Mouse (Mus musculus): ENCODE data around the gene Acan. TPM values are rescaled to one million over a fixed set of nuclear protein-coding genes. Genes with fewer than 3 reads are reported as not detected.

Gene Acan
- polyA plus RNA-seq, 1 experiment from 2014 or later = 0.31 TPM

DNA sequence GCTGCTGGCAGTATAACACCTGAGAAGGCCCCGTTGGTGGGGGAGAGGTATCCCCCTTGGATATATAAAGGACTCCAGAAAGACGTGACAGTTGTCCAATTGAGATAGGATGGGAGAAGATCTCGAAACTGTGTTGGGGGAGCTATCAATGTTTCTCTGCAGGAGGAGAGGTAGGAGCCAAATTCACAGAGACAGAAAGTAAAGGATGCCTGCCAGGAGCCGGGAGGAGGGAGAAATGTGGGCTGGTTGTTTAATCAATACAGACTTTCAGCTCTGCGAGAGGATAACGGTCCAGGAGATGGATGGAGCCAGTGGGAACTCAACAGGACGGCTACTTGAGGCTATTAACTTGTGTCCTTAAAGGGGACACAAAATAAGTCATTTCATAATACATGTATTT lies 14.2 kb downstream of the Acan start:
- WGBS = 63% methylated on average over 7 of the region's 7 CpGs
- no peaks in the 10 kb centered on the region for H3K9me3 ChIP-seq (ENCODE audit: low read length)
- H3K27ac ChIP-seq (ENCODE audit: low read length) = no peak overlapping the region
- H3K9ac ChIP-seq (replicated peaks; ENCODE audit: low read length) = no peak overlapping the region
- H3K4me1 ChIP-seq (ENCODE audit: insufficient read depth, low read length) = no peaks in the 10 kb centered on the region
- H3K4me2 ChIP-seq (replicated peaks; ENCODE audit: low read depth, low read length) = no peak overlapping the region
- no peak overlapping the region for H3K4me3 ChIP-seq (ENCODE audit: low read length)
- no peaks in the 10 kb centered on the region for H3K27me3 ChIP-seq (ENCODE audit: insufficient read depth, low read length)
- no peak for ATAC-seq (ENCODE audit: low FRiP score, low TSS enrichment)
- H3K36me3 ChIP-seq (ENCODE audit: insufficient read depth, low read length) = no peaks in the 10 kb centered on the region

- Histone ChIP-seq H3K9ac (replicated peaks; ENCODE audit: low read length) (no peak overlapping the region), H3K36me3 (ENCODE audit: insufficient read depth, low read length) (no peaks in the 10 kb centered on the region), H3K27ac (ENCODE audit: low read length) (no peak overlapping the region), H3K4me3 (ENCODE audit: low read length) (no peak overlapping the region), H3K27me3 (ENCODE audit: insufficient read depth, low read length) (no peaks in the 10 kb centered on the region), H3K4me2 (replicated peaks; ENCODE audit: low read depth, low read length) (no peak overlapping the region), H3K4me1 (ENCODE audit: insufficient read depth, low read length) (no peaks in the 10 kb centered on the region), H3K9me3 (ENCODE audit: low read length) (no peaks in the 10 kb centered on the region)
- 51% methylated on average over 4 of the region's 4 CpGs for WGBS
- no peak for ATAC-seq (ENCODE audit: low FRiP score, low TSS enrichment)
These were observed 14.9 kb downstream of the Acan start for GRCm38 (mm10) chr7:79068231-79068630.

DNA sequence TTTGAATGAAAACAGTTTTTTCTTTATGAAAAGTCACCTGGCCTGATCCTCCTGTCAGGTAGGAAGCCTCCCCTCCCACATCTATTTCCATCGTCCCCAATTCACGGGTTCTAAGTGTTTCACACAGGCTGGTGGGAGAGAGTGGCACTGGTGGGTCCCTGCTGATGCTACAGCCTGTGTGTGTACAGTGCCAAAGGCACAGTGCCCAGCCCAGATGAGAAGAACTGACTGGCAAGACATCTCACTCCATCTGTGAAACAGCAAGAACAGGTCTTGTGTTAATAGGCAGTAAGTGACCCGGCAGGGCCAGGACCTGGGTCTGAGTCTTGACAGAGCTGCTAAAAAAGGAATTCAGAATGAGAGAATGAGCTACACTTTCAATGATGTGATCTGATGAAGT lies 25.9 kb downstream of the Acan start:
- no peak for ATAC-seq (ENCODE audit: low FRiP score, low TSS enrichment)
- no peaks in the 10 kb centered on the region for H3K27me3 ChIP-seq (ENCODE audit: insufficient read depth, low read length)
- H3K4me2 ChIP-seq (replicated peaks; ENCODE audit: low read depth, low read length) = no peak overlapping the region
- H3K4me3 ChIP-seq (ENCODE audit: low read length) = no peak overlapping the region
- H3K36me3 ChIP-seq (ENCODE audit: insufficient read depth, low read length) = no peaks in the 10 kb centered on the region
- H3K27ac ChIP-seq (ENCODE audit: low read length) = no peak overlapping the region
- H3K9ac ChIP-seq (replicated peaks; ENCODE audit: low read length) = no peak overlapping the region
- WGBS = 62% methylated on average over 3 of the region's 3 CpGs
- H3K4me1 ChIP-seq (ENCODE audit: insufficient read depth, low read length) = no peaks in the 10 kb centered on the region
- H3K9me3 ChIP-seq (ENCODE audit: low read length) = no peaks in the 10 kb centered on the region

- no peaks in the 10 kb centered on the region for H3K36me3 ChIP-seq (ENCODE audit: insufficient read depth, low read length)
- no peak overlapping the region for H3K4me3 ChIP-seq (ENCODE audit: low read length)
- no peak overlapping the region for H3K9ac ChIP-seq (replicated peaks; ENCODE audit: low read length)
- no peak overlapping the region for H3K27ac ChIP-seq (ENCODE audit: low read length)
- H3K9me3 ChIP-seq (ENCODE audit: low read length) = no peaks in the 10 kb centered on the region
- 22% methylated on average over 7 of the region's 7 CpGs for WGBS
- no peak overlapping the region for H3K4me2 ChIP-seq (replicated peaks; ENCODE audit: low read depth, low read length)
- H3K27me3 ChIP-seq (ENCODE audit: insufficient read depth, low read length) = no peaks in the 10 kb centered on the region
- H3K4me1 ChIP-seq (ENCODE audit: insufficient read depth, low read length) = no peaks in the 10 kb centered on the region
- peak; percentile 86 for ATAC-seq (ENCODE audit: low FRiP score, low TSS enrichment)
These were observed 27.5 kb downstream of the Acan start for GRCm38 (mm10) chr7:79080572-79081399.

- 68% methylated on average over 4 of the region's 4 CpGs for WGBS
- H3K4me1 ChIP-seq (ENCODE audit: insufficient read depth, low read length) = no peaks in the 10 kb centered on the region
- H3K4me3 ChIP-seq (ENCODE audit: low read length) = no peak overlapping the region
- no peak overlapping the region for H3K4me2 ChIP-seq (replicated peaks; ENCODE audit: low read depth, low read length)
- no peak overlapping the region for H3K27ac ChIP-seq (ENCODE audit: low read length)
- H3K9ac ChIP-seq (replicated peaks; ENCODE audit: low read length) = no peak overlapping the region
- no peak for ATAC-seq (ENCODE audit: low FRiP score, low TSS enrichment)
- no peaks in the 10 kb centered on the region for H3K27me3 ChIP-seq (ENCODE audit: insufficient read depth, low read length)
- no peaks in the 10 kb centered on the region for H3K36me3 ChIP-seq (ENCODE audit: insufficient read depth, low read length)
- H3K9me3 ChIP-seq (ENCODE audit: low read length) = no peaks in the 10 kb centered on the region
These were observed 35.8 kb downstream of the Acan start for GRCm38 (mm10) chr7:79089111-79089510.

- no peaks in the 10 kb centered on the region for H3K4me1 ChIP-seq (ENCODE audit: insufficient read depth, low read length)
- no peaks in the 10 kb centered on the region for H3K27me3 ChIP-seq (ENCODE audit: insufficient read depth, low read length)
- H3K9me3 ChIP-seq (ENCODE audit: low read length) = no peaks in the 10 kb centered on the region
- no peak overlapping the region for H3K4me2 ChIP-seq (replicated peaks; ENCODE audit: low read depth, low read length)
- WGBS = 74% methylated on average over 5 of the region's 5 CpGs
- H3K36me3 ChIP-seq (ENCODE audit: insufficient read depth, low read length) = no peaks in the 10 kb centered on the region
- no peak for ATAC-seq (ENCODE audit: low FRiP score, low TSS enrichment)
- no peak overlapping the region for H3K9ac ChIP-seq (replicated peaks; ENCODE audit: low read length)
- no peak overlapping the region for H3K4me3 ChIP-seq (ENCODE audit: low read length)
- H3K27ac ChIP-seq (ENCODE audit: low read length) = no peak overlapping the region
These were observed 43.2 kb downstream of the Acan start for GRCm38 (mm10) chr7:79096492-79096891.

GRCm38 (mm10) chr7:79113848-79114247 lies 60.6 kb downstream of the Acan start:
- H3K27me3 ChIP-seq (ENCODE audit: insufficient read depth, low read length) = no peaks in the 10 kb centered on the region
- no peak overlapping the region for H3K4me2 ChIP-seq (replicated peaks; ENCODE audit: low read depth, low read length)
- peak; percentile 63; the same call in 1 of the 2 replicates for ATAC-seq (ENCODE audit: low FRiP score, low TSS enrichment)
- 43% methylated on average over 4 of the region's 4 CpGs for WGBS
- H3K9me3 ChIP-seq (ENCODE audit: low read length) = 0 out of 2 replicates have a peak, but pooled peaks cover 2% of the 10 kb centered on the region
- H3K9ac ChIP-seq (replicated peaks; ENCODE audit: low read length) = no peak overlapping the region
- H3K4me3 ChIP-seq (ENCODE audit: low read length) = no peak overlapping the region
- H3K36me3 ChIP-seq (ENCODE audit: insufficient read depth, low read length) = 0 out of 2 replicates have a peak, but pooled peaks cover 3% of the 10 kb centered on the region
- H3K4me1 ChIP-seq (ENCODE audit: insufficient read depth, low read length) = no peaks in the 10 kb centered on the region
- H3K27ac ChIP-seq (ENCODE audit: low read length) = no peak overlapping the region

DNA sequence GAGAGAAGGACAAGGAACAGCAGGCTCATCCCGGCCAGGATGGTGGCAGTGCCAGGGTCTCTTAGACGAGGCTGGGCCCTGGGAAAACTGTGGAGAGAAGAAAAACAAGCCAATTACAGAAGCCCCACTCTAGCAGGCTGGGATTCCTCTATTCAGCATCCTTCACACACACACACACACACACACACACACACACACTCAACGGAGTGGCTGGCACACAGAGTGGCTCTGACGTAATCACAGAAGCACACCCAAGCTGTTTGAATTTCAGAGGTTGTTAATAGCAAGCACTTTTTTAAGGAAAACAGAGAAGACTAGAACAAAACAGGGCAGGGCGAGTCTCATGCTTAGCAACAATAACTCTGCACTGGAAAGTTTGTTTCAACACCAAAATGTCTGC lies 70.2 kb downstream of the Acan start:
- H3K4me3 ChIP-seq (ENCODE audit: low read length) = no peak overlapping the region
- ATAC-seq (ENCODE audit: low FRiP score, low TSS enrichment) = no peak
- H3K27ac ChIP-seq (ENCODE audit: low read length) = no peak overlapping the region
- H3K4me2 ChIP-seq (replicated peaks; ENCODE audit: low read depth, low read length) = no peak overlapping the region
- H3K4me1 ChIP-seq (ENCODE audit: insufficient read depth, low read length) = no peaks in the 10 kb centered on the region
- 82% methylated on average over 5 of the region's 5 CpGs for WGBS
- H3K9me3 ChIP-seq (ENCODE audit: low read length) = no peaks in the 10 kb centered on the region
- no peaks in the 10 kb centered on the region for H3K27me3 ChIP-seq (ENCODE audit: insufficient read depth, low read length)
- no peak overlapping the region for H3K9ac ChIP-seq (replicated peaks; ENCODE audit: low read length)
- H3K36me3 ChIP-seq (ENCODE audit: insufficient read depth, low read length) = no peaks in the 10 kb centered on the region

DNA sequence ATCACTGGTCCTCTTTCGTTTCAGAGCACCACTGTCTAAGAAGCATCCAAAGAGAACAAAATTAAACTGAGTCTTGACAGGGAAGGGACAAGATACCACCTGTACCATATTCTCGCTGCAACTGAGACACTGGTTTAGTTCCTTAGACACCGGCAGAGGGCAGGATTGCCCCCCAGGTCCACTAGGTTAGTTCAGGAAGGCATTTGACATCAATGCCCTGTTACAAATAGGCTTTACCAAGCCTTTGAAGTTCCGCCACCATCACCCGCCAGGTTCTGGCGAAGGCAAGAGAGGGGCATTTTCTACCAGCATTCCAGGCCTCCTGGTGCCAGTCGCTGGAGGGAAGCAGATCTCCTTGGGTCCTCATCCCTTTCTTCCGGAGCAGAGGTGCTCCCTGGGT lies 76.6 kb downstream of the Acan start:
- Histone ChIP-seq H3K4me1 (ENCODE audit: insufficient read depth, low read length) (peaks cover 35% of the 10 kb centered on the region), H3K36me3 (ENCODE audit: insufficient read depth, low read length) (peaks cover 11% of the 10 kb centered on the region), H3K27me3 (ENCODE audit: insufficient read depth, low read length) (0 out of 2 replicates have a peak, but pooled peaks cover 2% of the 10 kb centered on the region), H3K9ac (replicated peaks; ENCODE audit: low read length) (no peak overlapping the region), H3K4me3 (ENCODE audit: low read length) (peak overlapping the region; percentile 39), H3K4me2 (replicated peaks; ENCODE audit: low read depth, low read length) (peak overlapping the region; percentile 60), H3K9me3 (ENCODE audit: low read length) (no peaks in the 10 kb centered on the region), H3K27ac (ENCODE audit: low read length) (no peak overlapping the region)
- 12% methylated on average over 8 of the region's 8 CpGs for WGBS
- ATAC-seq (ENCODE audit: low FRiP score, low TSS enrichment) = no peak; the same call in 1 of the 2 replicates

DNA sequence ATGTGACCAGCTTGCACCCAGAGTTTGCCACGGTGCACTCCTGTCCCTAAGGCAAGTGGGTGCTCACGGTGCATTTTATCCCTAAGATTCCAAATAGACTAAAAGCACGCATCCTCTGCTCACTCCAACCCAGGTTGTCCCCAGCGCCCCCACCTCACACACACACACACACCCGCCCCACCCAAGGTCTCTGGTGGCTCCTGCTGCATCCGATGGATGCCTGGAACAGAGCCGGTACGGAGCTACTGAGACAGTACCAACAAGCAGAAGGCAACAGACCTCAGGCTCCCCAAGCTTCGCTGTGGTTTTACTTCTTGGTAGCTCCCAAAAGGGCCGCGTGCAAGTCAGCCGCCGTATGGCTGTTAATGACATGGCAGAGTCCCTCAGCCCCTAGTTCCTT lies 77.1 kb downstream of the Acan start:
- H3K4me3 ChIP-seq (ENCODE audit: low read length) = peak overlapping the region; percentile 39
- H3K4me2 ChIP-seq (replicated peaks; ENCODE audit: low read depth, low read length) = peak overlapping the region; percentile 60
- 0 out of 2 replicates have a peak, but pooled peaks cover 2% of the 10 kb centered on the region for H3K27me3 ChIP-seq (ENCODE audit: insufficient read depth, low read length)
- no peaks in the 10 kb centered on the region for H3K9me3 ChIP-seq (ENCODE audit: low read length)
- no peak overlapping the region for H3K27ac ChIP-seq (ENCODE audit: low read length)
- ATAC-seq (ENCODE audit: low FRiP score, low TSS enrichment) = peak; percentile 33
- WGBS = 11% methylated on average over 13 of the region's 13 CpGs
- peak overlapping the region; percentile 51 for H3K9ac ChIP-seq (replicated peaks; ENCODE audit: low read length)
- H3K36me3 ChIP-seq (ENCODE audit: insufficient read depth, low read length) = peaks cover 16% of the 10 kb centered on the region
- H3K4me1 ChIP-seq (ENCODE audit: insufficient read depth, low read length) = peaks cover 35% of the 10 kb centered on the region
